Mouse (Mus musculus) ZHBTc4 (cell line): Measurements from ENCODE around the gene Plcb1.
"Not testable (repeated sequence)": the region's sequence is repeated elsewhere in the genome, so short reads cannot be mapped to it uniquely, and the experiment has no call there.

Experiments
- DNase-seq: peaks from one replicate; pipeline ENCODE4 v3.0.0-alpha.2; 2011; ENCODE audit warnings: low read depth, low spot score

Plcb1 gene

DNA sequence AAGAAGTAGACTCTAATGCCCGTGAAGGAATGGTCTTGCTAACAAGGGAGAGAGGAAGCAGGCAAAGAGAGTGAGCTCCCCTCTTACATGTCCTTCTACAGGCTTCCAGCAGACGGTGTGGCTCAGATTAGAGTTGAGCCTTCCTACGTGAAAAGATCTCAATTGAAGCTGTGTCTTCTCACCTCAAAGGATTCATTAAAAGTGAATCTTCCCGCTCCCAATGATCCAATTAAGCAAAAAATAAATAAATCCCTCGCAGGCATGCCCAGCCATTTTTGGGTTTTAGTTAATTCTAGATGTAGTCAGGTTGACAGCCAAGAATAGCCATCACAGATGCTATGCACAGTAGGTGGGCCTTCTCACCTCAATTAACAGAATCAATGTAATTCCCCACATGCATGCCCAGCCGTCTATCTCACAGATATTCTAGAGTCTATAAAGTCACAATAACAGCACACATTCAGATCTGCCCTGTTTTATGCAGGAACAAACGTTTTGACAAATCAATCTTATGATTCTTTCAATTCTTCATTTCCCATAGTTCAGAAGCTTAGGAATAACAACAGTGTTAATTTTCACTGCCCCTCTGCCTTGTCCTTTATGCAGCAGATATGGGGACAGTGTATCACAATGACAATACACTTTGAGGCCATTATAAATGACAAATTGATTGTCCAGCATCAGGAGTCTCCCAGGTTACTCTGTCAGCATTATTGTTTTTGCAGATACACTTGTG lies 520.0 kb downstream of the Plcb1 start:
- DNase-seq, result no peak

DNA sequence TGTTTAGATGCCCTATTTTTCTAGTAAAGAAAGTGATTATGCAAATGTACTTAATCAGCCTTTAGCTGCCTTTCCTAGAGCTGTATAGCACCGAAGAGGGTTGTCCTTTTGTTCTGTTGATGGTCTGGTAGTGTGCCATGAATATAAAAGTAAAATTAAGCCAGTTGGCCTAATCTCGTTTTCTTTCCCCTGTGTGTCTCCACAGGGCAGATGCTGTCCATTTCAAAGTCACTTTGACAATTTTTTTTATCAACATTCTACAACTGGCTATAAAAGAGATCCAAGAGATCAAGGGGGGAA lies 520.6 kb downstream of the Plcb1 start:
- no peak for DNase-seq

DNA sequence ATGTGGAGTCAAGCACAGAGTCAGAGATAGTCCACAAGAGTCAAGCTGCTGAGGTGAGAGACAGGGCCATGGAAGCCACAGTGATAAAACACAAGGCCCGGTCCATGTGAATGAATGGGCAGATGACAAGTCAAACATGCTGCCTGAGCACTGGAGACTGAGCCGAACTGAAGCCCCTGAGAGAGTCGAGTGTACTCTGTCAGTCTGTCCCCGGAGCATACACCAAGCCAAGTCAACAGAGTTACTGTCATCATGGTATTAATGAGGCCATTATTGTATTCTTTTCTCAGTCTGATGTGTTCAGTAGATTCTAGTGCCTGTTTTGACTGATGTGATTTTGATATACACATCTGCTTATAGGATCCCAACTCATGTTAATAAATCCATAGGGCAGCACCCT lies 521.9 kb downstream of the Plcb1 start:
- no peak for DNase-seq

DNA sequence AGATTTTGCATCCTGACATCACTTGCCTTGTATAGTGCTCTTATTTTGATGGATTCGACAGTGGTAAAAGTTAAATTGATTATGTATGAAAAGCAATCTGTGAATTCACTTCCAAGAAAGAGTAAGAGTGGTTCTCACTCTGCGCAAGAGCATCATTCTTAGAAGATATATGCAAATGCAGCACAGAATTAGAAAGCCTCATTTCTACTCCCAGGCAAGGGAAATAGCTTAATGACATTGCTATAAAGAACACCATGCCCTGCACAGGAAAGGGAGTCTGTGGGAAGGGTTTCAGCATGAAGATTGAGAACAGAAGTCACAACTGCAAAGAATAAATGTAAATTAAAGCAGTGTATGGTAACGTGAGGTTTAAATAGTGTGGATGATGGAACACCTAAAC lies 530.1 kb downstream of the Plcb1 start:
- no peak for DNase-seq

DNA sequence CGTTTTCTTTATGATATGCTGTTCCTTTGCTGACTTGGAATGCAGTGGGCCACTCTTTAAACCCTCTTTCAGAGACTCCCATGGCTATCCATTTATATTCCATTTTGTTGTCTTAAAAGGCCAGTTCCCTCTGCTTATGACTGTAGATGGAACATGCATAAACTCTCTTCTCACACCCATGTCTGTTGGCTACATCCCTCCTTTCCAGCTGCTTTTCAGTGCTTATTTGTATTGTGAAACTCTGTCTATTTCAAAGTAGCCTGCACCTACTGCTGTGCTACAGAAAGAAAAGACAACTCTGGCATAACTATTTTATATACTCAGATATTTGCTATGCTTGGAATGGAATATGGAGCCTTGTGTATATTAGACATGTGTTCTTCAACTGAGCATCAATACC lies 532.3 kb downstream of the Plcb1 start:
- DNase-seq, result no peak

DNA sequence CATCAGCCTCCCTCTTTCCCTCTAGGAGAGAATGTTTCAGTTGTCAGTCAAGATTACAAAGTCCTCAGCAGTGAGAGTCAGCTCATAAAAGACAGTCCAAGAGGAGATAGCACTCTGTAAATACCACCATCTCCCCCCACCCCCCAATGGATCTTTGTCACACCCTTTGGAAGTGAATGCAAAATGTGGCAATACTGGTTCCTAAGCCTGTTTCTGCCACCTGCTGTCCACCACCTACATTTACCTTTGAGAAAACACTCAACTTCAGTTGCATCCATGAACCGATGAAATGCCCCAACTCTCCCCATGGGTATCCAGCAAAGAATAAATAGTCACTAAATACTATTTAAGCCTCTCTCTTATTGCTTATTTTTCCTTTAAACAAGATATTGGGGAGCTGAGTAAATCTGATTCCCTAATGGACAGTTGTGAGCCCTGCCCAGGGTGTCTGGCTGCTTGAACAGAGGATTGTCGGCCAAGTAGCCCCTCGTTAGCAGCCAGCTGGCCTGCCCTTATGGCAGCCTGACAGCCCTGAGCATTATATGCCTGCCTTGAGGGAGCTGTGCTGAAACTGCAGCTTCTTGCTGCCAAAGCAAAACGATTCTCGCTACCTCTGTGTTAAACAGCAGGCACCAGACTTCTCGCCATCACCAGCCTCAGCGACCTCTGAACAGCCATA lies 537.5 kb downstream of the Plcb1 start:
- no peak for DNase-seq

DNA sequence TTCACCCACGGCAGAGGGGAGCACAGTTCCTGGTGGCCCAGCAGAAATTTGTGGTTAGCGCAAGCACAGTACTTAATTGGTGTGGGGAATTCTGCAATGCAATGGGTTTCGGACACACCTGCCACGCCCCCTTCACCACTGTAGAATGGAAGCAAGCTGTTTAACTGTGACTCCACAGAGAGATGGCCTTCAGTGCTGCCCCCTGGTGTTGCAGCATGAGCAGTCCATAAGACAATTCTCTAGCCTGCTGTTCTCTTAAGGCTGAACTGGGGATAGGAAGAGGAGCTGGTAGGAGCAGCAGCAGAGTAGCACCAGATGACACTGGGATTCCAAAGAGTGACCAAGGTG lies 538.1 kb downstream of the Plcb1 start:
- DNase-seq, result peak; percentile 90

DNA sequence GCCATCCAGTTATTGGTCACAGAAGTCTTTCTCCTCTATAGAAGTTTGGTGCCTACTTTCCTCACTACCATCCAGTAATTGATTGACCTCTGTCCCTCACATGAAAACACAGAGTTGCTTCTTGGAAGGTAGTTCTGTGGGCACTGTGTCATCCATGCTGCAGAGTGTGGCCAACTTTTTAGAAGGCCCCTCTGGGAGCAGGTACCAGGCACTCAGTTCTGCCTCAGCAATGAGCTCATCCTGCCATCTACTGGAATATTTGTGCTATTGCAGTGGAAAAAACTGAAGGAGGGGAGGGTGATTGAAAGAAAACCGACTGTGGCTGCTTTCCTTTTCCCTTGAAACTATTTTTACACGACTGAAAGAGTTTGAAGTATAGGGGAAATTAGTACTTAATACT lies 542.9 kb downstream of the Plcb1 start:
- peak; percentile 60 for DNase-seq

DNA sequence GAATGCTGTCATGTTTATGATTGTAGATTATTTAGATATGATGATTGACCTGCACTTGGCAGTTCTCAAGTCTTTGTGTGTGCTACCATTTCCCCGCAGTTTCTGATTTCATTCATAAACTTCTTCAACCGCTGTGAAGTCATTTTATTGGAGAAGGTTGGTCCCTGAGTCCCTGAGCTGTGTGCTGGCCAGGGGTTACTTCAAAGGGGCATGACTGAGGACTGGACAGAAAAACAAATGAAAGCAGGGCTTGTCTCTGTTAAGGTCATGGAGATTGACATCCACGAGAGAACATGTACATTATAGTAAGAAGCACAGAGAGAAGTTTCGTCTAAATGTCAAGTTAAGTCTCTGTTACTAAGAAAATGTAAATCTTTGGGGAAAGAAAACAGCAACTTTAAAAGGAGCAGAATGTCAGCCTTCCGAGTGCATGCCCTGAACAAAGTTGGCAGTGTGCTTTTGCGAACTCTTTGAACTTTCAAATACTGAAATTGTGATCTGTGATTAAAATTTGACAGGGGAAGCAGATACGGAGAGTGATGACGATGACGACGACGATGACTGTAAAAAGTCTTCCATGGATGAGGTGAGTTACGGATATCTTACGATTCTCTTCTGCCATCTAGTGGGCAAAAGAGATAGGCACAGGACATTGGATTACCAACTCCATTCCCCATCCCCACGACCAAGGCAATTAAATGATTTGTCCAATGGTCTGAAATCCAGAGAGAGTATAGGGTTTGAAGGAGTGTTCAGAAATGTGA lies 544.1 kb downstream of the Plcb1 start:
- DNase-seq, result peak; percentile 67

DNA sequence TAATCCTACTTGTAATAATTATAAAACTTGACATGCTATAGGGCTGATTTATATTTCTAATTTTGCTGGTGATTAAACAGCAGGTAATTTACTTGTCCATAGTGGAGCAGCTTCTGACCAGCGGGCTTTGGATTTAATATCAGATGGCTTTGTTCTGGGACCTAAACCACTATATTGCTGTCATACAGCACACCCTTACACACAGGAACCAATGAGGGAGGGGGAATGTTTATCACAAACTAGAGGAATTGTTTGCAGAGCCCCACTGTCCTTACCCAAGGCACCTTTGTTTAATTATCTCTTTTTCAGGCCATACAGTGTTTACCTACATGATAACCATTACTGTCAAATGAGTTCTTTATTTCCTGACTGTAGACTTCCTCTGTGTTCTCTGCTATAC lies 546.0 kb downstream of the Plcb1 start:
- no peak for DNase-seq

DNA sequence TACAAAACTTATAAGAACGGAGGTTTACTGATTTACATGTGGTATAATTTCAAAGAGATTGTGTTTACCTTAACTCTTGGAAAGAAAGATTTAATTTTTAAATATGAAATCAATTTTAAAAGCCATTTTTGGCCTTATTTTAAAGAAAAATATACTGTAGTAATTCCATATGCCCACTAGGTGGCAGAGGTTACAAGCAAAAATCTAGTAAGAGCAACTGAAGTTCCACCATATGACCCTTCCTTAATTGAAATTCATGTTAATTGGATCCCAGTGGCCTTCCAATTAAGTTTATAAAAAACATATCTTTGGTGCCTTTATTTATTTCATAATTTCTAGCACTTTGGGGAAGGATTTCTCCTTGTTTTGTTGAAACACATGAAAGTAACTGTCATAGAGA lies 570.4 kb downstream of the Plcb1 start:
- peak; percentile 14 for DNase-seq

DNA sequence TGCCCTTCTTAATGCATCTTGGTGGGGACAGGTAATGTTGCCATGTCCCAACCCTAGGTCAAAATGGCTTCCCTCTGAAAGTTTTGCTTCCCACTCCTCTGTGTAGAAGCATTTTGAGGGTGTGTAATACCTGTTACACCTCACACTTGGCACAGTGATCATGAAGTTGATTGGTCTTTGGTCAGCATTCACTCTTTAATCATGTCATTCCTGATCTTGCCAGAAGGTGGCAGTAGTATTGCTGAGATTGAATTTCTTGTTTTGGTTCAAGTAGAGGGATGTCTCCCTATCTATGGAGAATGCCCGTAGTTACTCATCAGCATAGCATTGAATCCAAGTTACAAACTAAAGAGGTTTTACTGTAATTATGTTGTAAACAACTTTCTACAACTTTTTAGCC lies 575.9 kb downstream of the Plcb1 start:
- peak; percentile 77 for DNase-seq

DNA sequence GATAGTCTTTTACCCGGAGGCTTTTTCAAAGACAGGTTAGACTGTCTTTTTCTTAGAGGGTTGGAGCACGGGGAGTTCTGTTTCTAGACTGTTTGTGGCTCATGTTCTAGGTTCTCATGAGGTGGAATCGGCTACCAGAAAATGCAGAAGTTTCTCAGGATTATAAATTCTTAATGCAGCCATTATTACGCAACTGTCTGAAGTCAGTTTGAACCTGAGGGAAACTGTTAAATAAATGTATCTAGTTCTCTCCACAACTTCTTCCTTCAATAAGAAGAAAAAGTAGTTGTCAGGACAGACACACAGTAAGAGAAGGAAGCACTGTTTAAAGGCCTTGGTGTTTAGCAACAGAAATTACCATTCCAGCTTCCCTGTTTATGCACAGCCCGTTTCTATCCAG lies 577.1 kb downstream of the Plcb1 start:
- no peak for DNase-seq

DNA sequence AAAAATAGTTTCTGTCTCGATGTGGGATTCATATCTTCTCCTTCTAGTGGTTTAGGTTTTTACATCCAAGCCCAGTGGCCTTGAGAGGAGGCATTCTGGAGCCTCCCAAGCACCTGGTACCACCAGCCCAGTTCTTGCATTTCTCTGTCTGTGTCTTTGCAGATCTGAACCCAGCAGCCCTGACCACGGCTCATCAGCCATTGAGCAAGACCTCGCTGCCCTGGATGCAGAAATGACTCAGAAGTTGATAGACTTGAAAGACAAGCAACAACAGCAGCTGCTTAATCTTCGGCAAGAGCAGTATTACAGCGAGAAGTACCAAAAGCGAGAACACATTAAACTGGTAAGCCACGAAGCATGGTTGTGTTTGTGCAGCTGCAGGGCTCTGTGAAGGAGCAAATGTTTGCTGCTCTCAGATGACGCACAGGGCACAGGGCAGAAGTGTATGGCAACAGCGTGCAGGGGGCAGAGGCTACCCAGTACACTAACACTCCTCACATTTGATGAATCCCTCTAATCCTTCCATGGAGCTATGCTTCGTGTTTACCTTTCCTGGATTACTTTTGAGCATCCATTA lies 584.5 kb downstream of the Plcb1 start:
- DNase-seq, result no peak

DNA sequence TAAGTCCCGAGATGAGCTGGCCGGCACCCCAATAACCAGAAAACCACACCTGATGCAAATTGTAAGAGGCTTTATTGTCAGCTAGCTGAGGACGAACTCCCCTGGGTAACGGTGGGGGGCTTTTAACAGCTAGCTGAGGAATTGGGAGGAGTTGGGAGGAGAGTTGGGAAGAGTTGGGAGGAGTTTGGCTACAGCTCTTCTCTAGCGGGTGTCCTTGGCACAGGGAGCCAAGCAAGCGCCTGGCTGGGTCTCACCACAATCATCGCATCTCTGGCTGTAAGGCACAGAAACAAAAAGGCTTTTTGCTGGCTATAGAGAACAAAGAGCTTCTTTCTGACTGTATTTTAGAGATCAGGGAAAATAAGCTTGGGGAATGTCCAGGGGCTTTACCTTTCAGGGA lies 594.9 kb downstream of the Plcb1 start:
- not testable (repeated sequence) for DNase-seq

DNA sequence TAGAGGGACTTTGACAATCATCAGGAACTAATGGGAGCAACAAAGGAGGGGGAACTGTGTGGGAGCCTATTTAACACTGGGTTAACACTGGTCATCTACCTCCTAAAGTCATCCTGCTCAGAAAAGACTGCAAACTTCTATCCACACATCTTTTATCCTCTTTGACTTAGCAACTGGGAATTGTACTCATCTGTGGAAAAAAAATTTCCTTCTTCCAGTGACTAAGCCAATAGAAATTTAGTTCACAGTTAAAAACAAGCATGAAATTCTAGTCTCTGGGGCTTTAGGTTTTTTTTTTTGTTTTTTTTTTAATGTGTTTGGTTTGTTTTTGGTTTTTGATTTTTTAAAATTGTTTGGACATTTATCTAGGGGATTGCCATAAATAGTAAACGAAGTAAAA lies 595.5 kb downstream of the Plcb1 start:
- no peak for DNase-seq

DNA sequence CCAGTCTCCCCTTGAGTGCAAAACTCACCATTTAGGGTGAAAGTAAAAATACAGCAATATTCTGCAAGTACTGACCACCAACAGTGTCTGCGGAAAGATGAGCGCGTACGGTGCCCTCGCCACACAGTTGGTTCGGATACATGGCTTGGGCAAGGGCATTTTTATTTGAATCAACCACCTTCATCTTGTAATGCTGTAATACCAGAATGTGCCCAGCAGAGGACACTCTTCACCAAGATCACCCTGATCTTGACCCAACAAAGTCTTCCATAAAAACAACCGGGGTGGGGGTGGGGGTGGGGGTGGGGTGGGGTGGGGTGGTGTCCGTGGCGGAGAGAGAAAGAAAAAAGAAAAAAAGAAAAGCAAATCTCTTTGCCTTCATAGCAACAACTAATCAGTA lies 602.1 kb downstream of the Plcb1 start:
- peak; percentile 81 for DNase-seq

DNA sequence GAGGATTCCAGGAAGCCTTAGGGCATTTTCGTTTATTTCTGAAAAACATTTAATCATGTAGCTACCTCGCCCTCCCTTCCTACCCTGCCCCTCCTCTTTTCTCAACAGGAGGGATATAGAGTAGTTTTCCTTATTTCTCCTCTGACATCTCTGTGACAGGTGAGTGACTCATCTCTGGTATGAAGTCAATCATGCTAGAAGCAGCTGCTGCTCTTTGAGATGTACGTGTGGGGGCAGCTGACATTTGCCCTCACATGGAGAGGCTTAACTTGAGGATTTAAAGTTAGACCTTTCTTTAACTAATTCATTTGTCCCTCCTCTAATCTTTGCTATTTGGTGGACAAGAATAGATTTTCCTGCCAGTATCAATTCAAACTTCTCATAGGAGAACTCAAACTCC lies 608.8 kb downstream of the Plcb1 start:
- no peak for DNase-seq

DNA sequence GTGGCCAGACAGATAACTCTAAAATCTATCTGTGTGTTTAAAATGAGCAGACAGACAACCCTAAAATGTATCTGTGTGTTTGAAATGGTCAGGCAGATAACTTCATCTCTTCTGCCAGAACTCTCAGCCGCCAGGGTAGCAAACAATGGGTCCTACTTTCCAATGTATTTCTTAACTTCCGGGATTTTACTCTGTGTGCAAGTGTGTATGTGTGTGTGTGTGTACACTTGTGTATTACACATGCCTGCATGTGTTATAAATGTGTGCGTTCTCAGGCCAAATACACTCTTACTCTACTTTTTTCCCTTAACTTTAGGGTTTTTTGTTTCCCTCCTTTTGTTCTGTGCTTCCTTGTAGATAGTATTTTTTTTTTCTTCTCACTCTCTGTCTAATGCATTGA lies 610.5 kb downstream of the Plcb1 start:
- DNase-seq, result no peak

DNA sequence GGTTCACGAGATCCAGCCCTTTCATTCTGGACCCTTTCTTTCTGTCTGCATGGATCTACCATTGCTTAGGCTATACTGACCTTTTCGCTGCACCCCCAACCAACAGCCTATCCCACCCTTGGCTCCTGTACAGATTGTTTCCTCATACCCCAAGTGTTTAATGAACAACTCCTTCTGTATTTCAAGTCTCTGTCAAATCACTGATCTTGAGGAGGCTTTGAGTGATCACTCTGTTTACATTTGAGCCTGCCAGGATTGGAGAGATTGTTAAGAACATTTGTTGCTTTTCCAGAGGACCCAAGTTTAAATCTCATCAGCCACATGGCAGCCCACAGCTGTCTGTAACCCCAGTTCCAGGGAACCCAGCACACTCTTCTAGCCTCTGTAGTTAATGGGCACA lies 612.1 kb downstream of the Plcb1 start:
- no peak for DNase-seq

DNA sequence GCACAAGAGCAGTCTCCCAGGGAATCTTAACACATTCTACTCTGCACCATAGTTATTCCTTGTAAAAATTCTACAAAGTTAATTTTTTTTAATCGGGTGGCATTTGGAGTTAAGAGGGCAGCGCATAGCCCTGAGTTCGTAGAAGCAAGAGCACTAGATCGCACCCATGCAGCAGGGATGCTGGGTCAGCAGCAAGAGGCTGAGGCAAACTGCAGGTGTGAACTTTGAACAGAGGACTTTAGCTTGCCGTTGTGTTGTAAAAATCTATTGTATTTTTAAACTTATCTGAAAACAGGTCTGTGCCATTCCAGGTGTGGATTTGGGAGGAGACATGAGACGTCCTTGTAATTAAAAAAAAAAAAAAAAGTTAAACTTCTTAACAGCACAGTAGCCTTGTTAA lies 613.9 kb downstream of the Plcb1 start:
- no peak for DNase-seq

DNA sequence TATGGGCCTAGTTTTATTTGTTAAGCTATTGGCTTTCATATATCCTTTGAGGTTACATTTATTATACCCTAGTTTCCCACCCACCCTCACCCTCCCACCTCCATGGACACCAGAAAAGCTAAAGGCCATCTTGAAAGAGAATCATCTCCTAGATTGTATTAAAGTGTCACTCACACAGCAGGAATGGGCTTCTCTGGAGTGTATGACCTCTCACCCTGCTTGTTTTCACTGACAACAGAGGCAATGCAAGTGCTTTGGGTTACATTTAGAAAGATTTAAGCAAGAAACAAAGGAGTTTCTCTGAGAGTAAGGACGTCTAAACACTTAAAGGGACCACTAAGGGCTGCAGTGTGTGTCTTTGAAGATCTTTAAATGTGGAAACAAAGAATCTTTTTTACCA lies 617.0 kb downstream of the Plcb1 start:
- no peak for DNase-seq

DNA sequence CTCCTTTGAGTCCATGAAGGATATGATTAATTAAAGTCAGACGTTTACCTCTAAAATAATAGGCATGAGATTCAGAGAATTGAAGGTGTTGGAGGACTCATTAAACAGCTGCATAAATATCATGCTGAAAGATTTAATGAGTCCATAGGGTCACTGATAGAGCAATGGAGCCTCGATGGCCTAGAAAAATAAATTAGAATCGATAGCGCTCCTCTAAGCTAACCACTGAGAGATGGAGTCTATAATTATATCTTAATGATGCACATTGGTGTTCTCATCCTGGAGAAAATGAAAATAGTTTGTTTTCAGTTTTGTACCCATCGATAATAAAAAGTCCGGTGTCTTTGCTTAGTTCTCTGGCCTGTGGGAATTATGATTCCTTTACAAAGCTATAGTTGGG lies 617.5 kb downstream of the Plcb1 start:
- no peak for DNase-seq
